Mouse (Mus musculus) hindbrain, postnatal 0 days (tissue): ENCODE measurements around the gene Pspn. TPM values are rescaled to one million over a fixed set of nuclear protein-coding genes. Genes with fewer than 3 reads are reported as not detected.
A peak's percentile ranks its signal among the peaks of the same experiment; 100 is the strongest.

Experiments used
- ATAC-seq: fragments of 200-750 bp; cut with Nextera tagmentation; 2 replicates; pipeline ENCODE4 v1.8.0; 2017; ENCODE audit warnings: mild to moderate bottlenecking, moderate TSS enrichment, moderate library complexity
- DNase-seq: peaks from one replicate; pipeline ENCODE4 v3.0.0-alpha.2; 2015; ENCODE audit warnings: low spot score
- H3K27ac ChIP-seq: fragments of 300-500 bp; sonication (generic); 2 replicates; pipeline ENCODE4 v1.5.1; 2014; ENCODE audit warnings: mild to moderate bottlenecking
- H3K27me3 ChIP-seq: fragments of 300-500 bp; sonication (generic); 2 replicates; pipeline ENCODE4 v1.6.1; 2014; ENCODE audit warnings: low read length, mixed read lengths; ENCODE audit not compliant: insufficient read depth
- H3K36me3 ChIP-seq: fragments of 300-500 bp; sonication (generic); 2 replicates; pipeline ENCODE4 v1.6.1; 2014; ENCODE audit warnings: low read length, mixed read lengths; ENCODE audit not compliant: insufficient read depth
- H3K4me1 ChIP-seq: fragments of 300-500 bp; sonication (generic); 2 replicates; pipeline ENCODE4 v1.6.1; 2014; ENCODE audit warnings: antibody characterized with exemption, low read length, mixed read lengths; ENCODE audit not compliant: insufficient read depth
- H3K4me2 ChIP-seq: fragments of 300-500 bp; sonication (generic); 2 replicates; pipeline ENCODE4 v1.6.1; 2014; ENCODE audit warnings: low read depth, mild to moderate bottlenecking, low read length, moderate library complexity, mixed read lengths
- H3K4me3 ChIP-seq: fragments of 300-500 bp; sonication (generic); 2 replicates; pipeline ENCODE4 v1.5.1; 2014; ENCODE audit warnings: low read length
- H3K9ac ChIP-seq: fragments of 300-500 bp; sonication (generic); replicated peaks from 2 replicates; pipeline ENCODE4 v1.6.1; 2014; ENCODE audit warnings: mild to moderate bottlenecking, low read length, moderate library complexity, mixed read lengths
- H3K9me3 ChIP-seq: fragments of 300-500 bp; sonication (generic); 2 replicates; pipeline ENCODE4 v1.6.1; 2016; ENCODE audit warnings: low read length, mixed read lengths
- CTCF ChIP-seq: IDR thresholded peaks from 2 replicates; pipeline ENCODE4 v1.5.1; 2016; ENCODE audit warnings: antibody characterized with exemption, control low read depth, low read depth
- WGBS: fragments of 180-500 bp; shearing (Covaris S2); extraction: QIAGEN DNeasy Blood & Tissue Kit; methylation state at CpG from one replicate; pipeline ENCODE4 v1.1.7; 2014; 5-methylcytosine and 5-hydroxymethylcytosine counted together
- polyA plus RNA-seq: library from polyadenylated mRNA; unstranded; fragments of >200 nt; fragmentation: Nextera tagmentation; extraction: Ambion mirVana; gene quantifications from 2 replicates; pipeline ENCODE4 v1.2.1, GENCODE M21; 2015
- total RNA-seq: library from RNA; depleted of rRNA; stranded (reverse); fragments of >200 nt; gene quantifications from 2 replicates; pipeline ENCODE4 v1.2.3, GENCODE M21; 2014

Pspn gene
- total and polyA plus RNA-seq, 2 experiments from 2014 or later: not detected

DNA sequence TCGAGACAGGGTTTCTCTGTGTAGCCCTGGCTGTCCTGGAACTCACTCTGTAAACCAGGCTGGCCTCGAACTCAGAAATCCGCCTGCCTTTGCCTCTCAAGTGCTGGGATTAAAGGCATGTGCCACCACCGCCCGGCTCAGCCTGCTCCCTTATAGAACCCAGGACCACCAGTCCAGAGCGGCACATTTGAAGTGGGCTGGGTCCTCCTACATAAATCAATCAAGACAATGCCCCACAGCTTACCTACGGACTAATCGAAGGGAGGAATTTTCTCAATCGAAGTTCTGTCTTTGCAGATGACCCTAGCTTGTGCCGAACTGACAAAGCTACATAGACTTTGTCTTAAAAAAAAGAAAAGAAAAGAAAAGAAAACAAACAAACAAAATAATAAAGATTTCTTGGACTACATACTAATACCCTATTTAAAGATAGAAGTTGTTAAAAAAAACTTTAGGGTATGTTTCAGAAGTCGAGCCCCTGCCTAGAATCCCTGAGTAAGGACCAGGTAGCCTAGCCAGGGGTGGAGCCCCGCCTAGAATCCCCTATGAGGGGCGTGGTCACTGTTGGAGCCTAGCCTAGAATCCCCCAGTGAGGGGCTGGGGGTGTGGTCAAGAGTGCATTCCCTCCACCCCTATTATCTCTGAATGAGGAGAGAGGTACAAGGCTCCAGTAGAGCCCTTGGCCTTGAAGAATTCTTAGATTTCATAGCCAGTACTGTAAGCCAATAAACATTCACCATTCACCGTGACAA, 25.7 kb downstream of the Pspn start:
- ATAC-seq (no peak), DNase-seq (no peak)
- Histone ChIP-seq H3K4me1 (no peaks in the 10 kb centered on the region), H3K4me2 (no peak overlapping the region), H3K27ac (no peak overlapping the region), H3K4me3 (no peak overlapping the region), H3K9ac (no peak overlapping the region), H3K36me3 (no peaks in the 10 kb centered on the region), H3K27me3 (no peaks in the 10 kb centered on the region), H3K9me3 (no peaks in the 10 kb centered on the region)
- 67% methylated on average over 12 of the region's 14 CpGs for WGBS
- TF ChIP-seq CTCF: no peak

DNA sequence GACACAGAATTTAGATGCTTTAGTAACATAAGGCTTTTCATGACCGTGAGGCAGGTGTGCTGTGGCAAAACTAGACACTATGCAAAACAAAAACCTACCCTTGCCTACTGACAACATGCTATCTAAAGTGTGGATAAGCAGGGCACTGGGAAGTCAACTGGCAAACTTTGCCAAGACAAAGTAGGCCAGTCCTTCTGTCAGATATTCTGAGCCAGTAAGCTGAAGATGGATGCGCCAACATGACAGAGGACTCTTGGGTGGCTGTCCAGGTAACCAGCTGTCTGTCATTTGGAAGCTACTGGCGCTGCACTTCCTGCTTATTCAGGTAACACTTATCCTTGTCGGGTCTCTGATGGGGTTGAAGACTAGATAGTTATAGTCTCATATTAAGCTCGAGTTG, 29.7 kb downstream of the Pspn start:
- Histone ChIP-seq H3K4me2 (no peak overlapping the region), H3K4me3 (no peak overlapping the region), H3K9me3 (no peaks in the 10 kb centered on the region), H3K27me3 (no peaks in the 10 kb centered on the region), H3K27ac (no peak overlapping the region), H3K9ac (no peak overlapping the region), H3K36me3 (no peaks in the 10 kb centered on the region), H3K4me1 (no peaks in the 10 kb centered on the region)
- ATAC-seq (no peak), DNase-seq (no peak)
- no peak for TF ChIP-seq CTCF
- 60% methylated on average over 5 of the region's 5 CpGs for WGBS

GRCm38 (mm10) chr17:56969321-56969720, 30.5 kb downstream of the Pspn start:
- no peaks in the 10 kb centered on the region for H3K36me3 ChIP-seq
- no peak overlapping the region for H3K27ac ChIP-seq
- no peaks in the 10 kb centered on the region for H3K4me1 ChIP-seq
- no peak overlapping the region for H3K9ac ChIP-seq
- WGBS: 72% methylated on average over 3 of the region's 3 CpGs
- TF ChIP-seq CTCF: no peak
- H3K4me2 ChIP-seq: no peak overlapping the region
- H3K9me3 ChIP-seq: no peaks in the 10 kb centered on the region
- H3K4me3 ChIP-seq: no peak overlapping the region
- ATAC-seq (no peak), DNase-seq (no peak)
- no peaks in the 10 kb centered on the region for H3K27me3 ChIP-seq

GRCm38 (mm10) chr17:56963646-56964045, 36.2 kb downstream of the Pspn start:
- TF ChIP-seq CTCF: no peak
- DNase-seq (no peak), ATAC-seq (no peak)
- H3K4me1 ChIP-seq: no peaks in the 10 kb centered on the region
- H3K27ac ChIP-seq: no peak overlapping the region
- H3K36me3 ChIP-seq: no peaks in the 10 kb centered on the region
- H3K4me2 ChIP-seq: no peak overlapping the region
- no peaks in the 10 kb centered on the region for H3K27me3 ChIP-seq
- H3K4me3 ChIP-seq: no peak overlapping the region
- WGBS: 80% methylated on average over 6 of the region's 6 CpGs
- H3K9ac ChIP-seq: no peak overlapping the region
- H3K9me3 ChIP-seq: no peaks in the 10 kb centered on the region

DNA sequence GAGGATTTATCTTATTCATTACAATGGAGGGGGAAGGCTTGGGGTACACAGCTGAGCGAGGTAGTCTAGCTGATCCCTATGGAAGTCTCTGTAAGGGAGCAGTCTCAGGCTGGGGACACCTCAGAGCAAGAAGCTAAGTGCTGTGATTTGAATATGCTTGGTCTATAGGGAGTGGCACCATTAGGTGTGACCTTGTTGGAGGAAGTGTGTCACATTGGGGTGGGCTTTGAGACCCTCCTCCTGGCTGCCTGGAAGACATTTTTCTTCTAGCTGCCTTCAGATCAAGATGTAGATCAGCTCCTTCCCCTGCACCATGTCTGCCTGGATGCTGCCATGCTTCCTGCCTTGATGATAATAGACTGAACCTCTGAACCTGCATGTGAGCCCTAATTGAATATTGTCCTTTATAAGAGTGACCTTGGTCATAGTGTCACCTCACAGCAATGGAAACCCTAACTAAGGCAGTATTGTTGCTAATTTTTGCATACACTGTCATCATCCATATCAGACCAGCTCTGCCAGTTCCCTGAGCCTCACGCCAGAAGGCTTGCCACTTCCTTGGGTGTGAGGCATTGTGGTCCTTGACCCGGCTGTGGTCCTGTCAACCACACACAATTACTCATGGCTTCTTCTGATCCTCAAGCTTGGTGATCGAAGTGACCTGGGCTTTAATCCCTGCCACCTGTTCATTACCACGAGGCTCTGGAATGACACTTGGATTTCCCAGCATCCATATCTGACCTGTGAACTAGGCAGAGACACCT, 37.0 kb downstream of the Pspn start:
- DNase-seq (no peak), ATAC-seq (no peak)
- Histone ChIP-seq H3K9me3 (no peaks in the 10 kb centered on the region), H3K9ac (no peak overlapping the region), H3K4me3 (no peak overlapping the region), H3K4me2 (no peak overlapping the region), H3K4me1 (no peaks in the 10 kb centered on the region), H3K27me3 (no peaks in the 10 kb centered on the region), H3K36me3 (no peaks in the 10 kb centered on the region), H3K27ac (no peak overlapping the region)
- no peak for TF ChIP-seq CTCF
- 84% methylated on average over 5 of the region's 5 CpGs for WGBS

DNA sequence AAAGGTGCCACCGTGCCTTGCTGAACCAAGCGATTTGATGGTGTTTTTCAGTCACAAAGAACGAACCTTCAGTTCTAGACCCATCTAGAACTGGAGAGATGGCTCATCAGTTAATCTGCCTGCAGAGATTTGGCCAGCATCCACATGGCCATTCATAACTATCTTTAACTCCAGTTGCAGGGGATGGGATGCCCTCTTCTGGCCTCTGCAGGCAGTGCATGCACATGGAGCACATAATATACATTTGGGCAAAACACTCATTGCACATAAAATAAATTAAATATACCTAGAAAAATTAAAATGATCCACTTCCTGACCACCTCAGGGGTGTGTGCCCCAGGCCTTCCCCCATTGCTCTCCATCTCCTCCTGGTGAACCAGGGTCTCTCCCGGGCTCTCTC, 37.9 kb downstream of the Pspn start:
- ATAC-seq (no peak), DNase-seq (no peak)
- H3K4me2 ChIP-seq: no peak overlapping the region
- no peak overlapping the region for H3K9ac ChIP-seq
- no peaks in the 10 kb centered on the region for H3K36me3 ChIP-seq
- H3K4me3 ChIP-seq: no peak overlapping the region
- H3K27ac ChIP-seq: no peak overlapping the region
- no peaks in the 10 kb centered on the region for H3K4me1 ChIP-seq
- H3K9me3 ChIP-seq: no peaks in the 10 kb centered on the region
- H3K27me3 ChIP-seq: no peaks in the 10 kb centered on the region
- TF ChIP-seq CTCF: peak; percentile 31
- WGBS: 95% methylated on average over 4 of the region's 4 CpGs

- no peak for TF ChIP-seq CTCF
- no peaks in the 10 kb centered on the region for H3K27me3 ChIP-seq
- H3K9ac ChIP-seq: no peak overlapping the region
- H3K4me3 ChIP-seq: no peak overlapping the region
- DNase-seq: no peak
- H3K36me3 ChIP-seq: no peaks in the 10 kb centered on the region
- no peak overlapping the region for H3K27ac ChIP-seq
- H3K4me2 ChIP-seq: no peak overlapping the region
- no peaks in the 10 kb centered on the region for H3K9me3 ChIP-seq
- ATAC-seq: no peak
- no peaks in the 10 kb centered on the region for H3K4me1 ChIP-seq
- WGBS: 84% methylated on average over 4 of the region's 4 CpGs
Observed at GRCm38 (mm10) chr17:56958667-56959066, 41.2 kb downstream of the Pspn start.
